Mouse (Mus musculus) ES-E14 (cell line): ENCODE data around the gene Ezh1. TPM values are rescaled to one million over a fixed set of nuclear protein-coding genes. Genes with fewer than 3 reads are reported as not detected.

Experiments
- DNase-seq: peaks from one replicate; pipeline ENCODE4 v3.0.0-alpha.2; 2013; ENCODE audit warnings: low read depth, low spot score
- H3K27ac ChIP-seq: 2 replicates; pipeline ENCODE4 v1.5.1; 2012; ENCODE audit warnings: low read depth, mild to moderate bottlenecking, low read length, moderate library complexity, mixed read lengths; ENCODE audit not compliant: poor library complexity, insufficient read depth, severe bottlenecking
- H3K36me3 ChIP-seq: 2 replicates; pipeline ENCODE4 v1.6.1; 2012; ENCODE audit warnings: mild to moderate bottlenecking, low read length, moderate library complexity, mixed read lengths; ENCODE audit not compliant: control insufficient read depth, poor library complexity, insufficient read depth, severe bottlenecking
- H3K4me1 ChIP-seq, 2 experiments: fragments of 150-350 bp in 1 of 2; sonication (generic) in 1 of 2; 2 replicates each; pipeline ENCODE4 v1.6.1; 2012; ENCODE audit warnings: low read length in 2 of 2, mild to moderate bottlenecking in 1 of 2, mixed read lengths in 1 of 2; ENCODE audit not compliant: control insufficient read depth in 2 of 2, insufficient read depth in 2 of 2, poor library complexity in 1 of 2
- H3K4me3 ChIP-seq, 2 experiments: fragments of 150-350 bp in 1 of 2; sonication (generic) in 1 of 2; 2 replicates each; pipeline ENCODE4 v1.5.1; 2012; ENCODE audit warnings: low read length in 2 of 2, low read depth in 1 of 2, mild to moderate bottlenecking in 1 of 2, mixed read lengths in 1 of 2; ENCODE audit not compliant: insufficient read depth in 1 of 2, poor library complexity in 1 of 2, severe bottlenecking in 1 of 2
- H3K9ac ChIP-seq: 2 replicates; pipeline ENCODE4 v1.6.1; 2012; ENCODE audit warnings: low read depth, mild to moderate bottlenecking, low read length, mixed read lengths; ENCODE audit not compliant: poor library complexity, insufficient read depth, severe bottlenecking
- H3K9me3 ChIP-seq: fragments of 150-350 bp; sonication (generic); 2 replicates; pipeline ENCODE4 v1.6.1; 2012; ENCODE audit warnings: low read depth, mild to moderate bottlenecking, low read length; ENCODE audit not compliant: control insufficient read depth, insufficient read depth
- CHD2 ChIP-seq: IDR thresholded peaks from 2 replicates; pipeline ENCODE4 v1.6.1; 2014; ENCODE audit warnings: mild to moderate bottlenecking, low read depth, low read length, inconsistent platforms
- HCFC1 ChIP-seq: IDR thresholded peaks from 2 replicates; pipeline ENCODE4 v1.6.1; 2012; ENCODE audit warnings: low read length, inconsistent platforms, borderline replicate concordance; ENCODE audit not compliant: insufficient read depth
- MAFK ChIP-seq: IDR thresholded peaks from 2 replicates; pipeline ENCODE4 v1.6.1; 2014; ENCODE audit warnings: mild to moderate bottlenecking, low read depth, low read length, inconsistent platforms; ENCODE audit not compliant: insufficient read depth
- ZC3H11A ChIP-seq: IDR thresholded peaks from 2 replicates; pipeline ENCODE4 v1.6.1; 2012; ENCODE audit warnings: low read depth, mild to moderate bottlenecking, inconsistent platforms, low read length, borderline replicate concordance
- ZNF384 ChIP-seq: IDR thresholded peaks from 2 replicates; pipeline ENCODE4 v1.6.1; 2012; ENCODE audit warnings: low read depth, low read length, inconsistent platforms
- in situ Hi-C, 2 experiments: fragments of 600-800 bp; cut with MboI; formaldehyde crosslinking; loops; one replicate each; pipeline ENCODE4 v1.15.1; 2025; ENCODE audit warnings: low sequenced_read_pairs in 2 of 2, inconsistent platforms in 1 of 2; ENCODE audit not compliant: unreplicated experiment in 2 of 2
- total RNA-seq: library from RNA; depleted of rRNA; stranded (reverse); fragments of 300-350 nt; gene quantifications from 2 replicates; pipeline ENCODE4 v1.2.3, GENCODE M21; 2012

The Ezh1 gene
- total RNA-seq, 1 experiment: 18.3 TPM

- DNase-seq: no peak
- no peak overlapping the region for H3K4me3 ChIP-seq
- H3K9me3 ChIP-seq: no peaks in the 10 kb centered on the region
- H3K27ac ChIP-seq: no peak overlapping the region
- in situ Hi-C loops: no loop called here
- H3K4me1 ChIP-seq: peaks cover 0 to 2% of the 10 kb centered on the region in 2 experiments; a peak in 1 of 4 replicates
- no peak for TF ChIP-seq CHD2
- no peak for TF ChIP-seq ZC3H11A
- no peak for TF ChIP-seq HCFC1
- no peak for TF ChIP-seq MAFK
- TF ChIP-seq ZNF384: no peak
- H3K36me3 ChIP-seq: no peaks in the 10 kb centered on the region
- H3K9ac ChIP-seq: no peak overlapping the region
These were observed 47.0 kb downstream of the Ezh1 start for GRCm38 (mm10) chr11:101179306-101179705.

- Histone ChIP-seq H3K9me3 (no peaks in the 10 kb centered on the region), H3K27ac (no peak overlapping the region), H3K4me3 (no peak overlapping the region), H3K4me1 (peaks cover 0 to 2% of the 10 kb centered on the region in 2 experiments; a peak in 1 of 4 replicates), H3K36me3 (no peaks in the 10 kb centered on the region), H3K9ac (no peak overlapping the region)
- DNase-seq: no peak
- TF ChIP-seq MAFK: no peak
- TF ChIP-seq ZC3H11A: no peak
- no peak for TF ChIP-seq HCFC1
- no peak for TF ChIP-seq ZNF384
- no peak for TF ChIP-seq CHD2
- in situ Hi-C loops: no loop called here
These were observed 47.9 kb downstream of the Ezh1 start for GRCm38 (mm10) chr11:101178061-101179058.

- Histone ChIP-seq H3K36me3 (no peaks in the 10 kb centered on the region), H3K9ac (no peak overlapping the region), H3K9me3 (no peaks in the 10 kb centered on the region), H3K4me3 (no peak overlapping the region), H3K4me1 (peaks cover 0 to 6% of the 10 kb centered on the region in 2 experiments; a peak in 1 of 4 replicates), H3K27ac (no peak overlapping the region)
- 0 out of 2 replicates have a peak, but pooled peaks have one; percentile 18 for TF ChIP-seq MAFK
- no peak for TF ChIP-seq CHD2
- in situ Hi-C loops: no loop called here
- peak; percentile 33 for DNase-seq
These were observed 49.1 kb downstream of the Ezh1 start for GRCm38 (mm10) chr11:101176933-101177773.

GRCm38 (mm10) chr11:101176117-101176691 lies 50.1 kb downstream of the Ezh1 start:
- H3K9me3 ChIP-seq: no peaks in the 10 kb centered on the region
- peaks cover 0 to 6% of the 10 kb centered on the region in 2 experiments; a peak in 1 of 4 replicates for H3K4me1 ChIP-seq
- H3K4me3 ChIP-seq: peak overlapping the region; percentile 35 to 49; a peak in 2 of 4 replicates
- in situ Hi-C loops: no loop called here
- no peak overlapping the region for H3K9ac ChIP-seq
- no peaks in the 10 kb centered on the region for H3K36me3 ChIP-seq
- no peak for DNase-seq
- no peak overlapping the region for H3K27ac ChIP-seq
- TF ChIP-seq HCFC1 (no peak), CHD2 (no peak), ZNF384 (no peak), ZC3H11A (no peak), MAFK (no peak)
